Mouse (Mus musculus) bone marrow, adult 2 months (tissue): ENCODE results near the gene Mrps18a. TPM values are rescaled to one million over a fixed set of nuclear protein-coding genes. Genes with fewer than 3 reads are reported as not detected.

Experiments used
- H3K27ac ChIP-seq: fragments of 200-500 bp; 2 replicates; pipeline ENCODE4 v1.5.1; 2012; ENCODE audit warnings: low read depth, mild to moderate bottlenecking, control low read depth, inconsistent platforms, low read length; ENCODE audit not compliant: control insufficient read depth, poor library complexity, insufficient read depth
- H3K4me1 ChIP-seq: fragments of 200-500 bp; 2 replicates; pipeline ENCODE4 v1.6.1; 2011; ENCODE audit warnings: low read length; ENCODE audit not compliant: control insufficient read depth, insufficient read depth
- H3K4me3 ChIP-seq: fragments of 200-500 bp; replicated peaks from 2 replicates; pipeline ENCODE3; 2011; ENCODE audit warnings: mild to moderate bottlenecking, low read depth, low read length, control low read depth; ENCODE audit not compliant: control insufficient read depth
- CTCF ChIP-seq: fragments of 200-500 bp; IDR thresholded peaks from 2 replicates; pipeline ENCODE4 v1.5.1; 2011; ENCODE audit warnings: low read length, control low read depth; ENCODE audit not compliant: control insufficient read depth, insufficient read depth
- POLR2A ChIP-seq: fragments of 200-500 bp; IDR thresholded peaks from 2 replicates; pipeline ENCODE4 v1.6.1; 2011; ENCODE audit warnings: low read depth, mild to moderate bottlenecking, control low read depth, low read length, borderline replicate concordance; ENCODE audit not compliant: control insufficient read depth
- WGBS: fragments of 180-500 bp; shearing (Covaris S2); methylation state at CpG from one replicate; pipeline ENCODE4 v1.1.7; 2018; 5-methylcytosine and 5-hydroxymethylcytosine counted together
- polyA plus RNA-seq: library from polyadenylated mRNA; stranded (reverse); fragments of >200 nt; gene quantifications from 2 replicates; pipeline ENCODE4 v1.2.4, GENCODE M21; 2011; ENCODE audit warnings: low replicate concordance; ENCODE audit not compliant: missing spikeins, insufficient read depth, insufficient read length

Mrps18a gene
- polyA plus RNA-seq, 1 experiment: 90.6 TPM

DNA sequence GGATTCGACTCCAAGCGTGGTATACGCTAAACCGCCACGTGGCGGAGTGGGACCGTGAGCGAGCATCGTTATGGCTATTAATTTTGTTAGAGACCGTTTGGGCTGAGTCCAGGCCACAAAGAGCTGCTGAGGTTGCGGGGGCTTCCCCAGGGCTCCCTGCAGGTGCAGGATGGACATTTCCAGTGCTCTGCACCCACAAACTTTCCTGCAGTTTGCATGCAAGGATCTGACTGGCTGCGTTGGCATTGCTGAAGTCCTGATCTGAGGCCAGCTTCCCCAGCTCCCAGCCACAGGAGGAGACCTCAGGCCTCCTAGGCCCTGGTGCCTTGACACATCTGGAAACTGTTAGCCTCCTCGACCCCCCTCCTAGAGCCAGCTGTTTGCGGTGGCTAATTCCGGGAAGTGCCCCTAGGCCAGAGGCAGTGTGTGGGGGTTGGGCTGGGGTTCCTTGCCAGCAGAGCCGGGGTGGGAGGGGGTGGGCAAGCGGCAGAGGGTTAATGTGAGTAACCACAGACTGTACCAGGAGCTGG lies 24.4 kb upstream of the Mrps18a start:
- no peak overlapping the region for H3K27ac ChIP-seq
- H3K4me3 ChIP-seq: no peak overlapping the region
- 9% methylated on average over 17 of the region's 17 CpGs for WGBS
- no peaks in the 10 kb centered on the region; the same call in none of the 2 replicates for H3K4me1 ChIP-seq
- peak; percentile 10; the same call in 1 of the 2 replicates for TF ChIP-seq CTCF
- no peak for TF ChIP-seq POLR2A

DNA sequence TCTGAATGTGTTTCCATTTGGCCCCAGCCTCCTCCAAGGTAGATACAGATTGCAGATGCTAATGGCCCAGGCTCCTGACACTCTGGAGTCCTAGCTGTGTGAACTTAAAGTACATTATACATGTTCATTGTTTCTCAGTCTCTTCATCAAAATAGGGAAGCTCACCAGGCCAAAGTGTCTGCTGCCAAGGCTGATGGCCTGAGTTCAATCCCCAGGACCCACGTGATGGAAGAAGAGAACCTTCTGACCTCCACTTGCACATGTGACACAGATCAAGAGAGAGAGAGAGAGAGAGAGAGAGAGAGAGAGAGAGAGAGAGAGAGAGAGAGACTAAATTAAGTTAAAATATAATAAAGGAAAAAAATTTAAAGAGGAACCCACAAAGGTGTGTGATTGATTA lies 19.4 kb upstream of the Mrps18a start:
- TF ChIP-seq POLR2A (no peak), CTCF (no peak)
- H3K27ac ChIP-seq: no peak overlapping the region
- WGBS: 82% methylated on average over 1 of the region's 1 CpGs
- H3K4me1 ChIP-seq: no peaks in the 10 kb centered on the region
- no peak overlapping the region for H3K4me3 ChIP-seq

- Histone ChIP-seq H3K4me3 (no peak overlapping the region), H3K27ac (no peak overlapping the region), H3K4me1 (no peaks in the 10 kb centered on the region)
- 85% methylated on average over 14 of the region's 14 CpGs for WGBS
- TF ChIP-seq CTCF (no peak), POLR2A (no peak)
Observed at GRCm38 (mm10) chr17:46091899-46092298, 18.9 kb upstream of the Mrps18a start.

DNA sequence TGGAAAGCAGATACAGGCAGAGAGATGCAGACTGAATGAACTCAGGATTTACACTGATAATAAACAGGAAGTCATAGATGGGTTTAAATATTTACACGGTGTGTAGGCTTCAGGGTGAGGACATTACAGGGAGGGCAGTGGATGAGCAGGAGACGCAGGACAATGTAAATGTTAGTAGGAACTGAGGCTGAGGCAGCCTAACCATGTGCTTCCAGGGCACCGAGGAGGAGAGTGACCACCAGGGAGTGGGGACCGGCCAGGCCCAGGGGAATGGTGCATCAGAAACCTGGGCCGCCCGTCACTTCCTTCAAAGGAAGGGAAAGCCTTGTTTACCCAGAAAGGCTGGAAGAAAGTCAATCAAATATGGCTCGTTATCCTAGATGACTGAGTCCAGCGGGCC lies 12.3 kb upstream of the Mrps18a start:
- H3K27ac ChIP-seq: no peak overlapping the region

GRCm38 (mm10) chr17:46101906-46102305 lies 8.9 kb upstream of the Mrps18a start:
- no peak overlapping the region for H3K27ac ChIP-seq
- WGBS: 91% methylated on average over 9 of the region's 9 CpGs
- TF ChIP-seq POLR2A (no peak), CTCF (no peak)
- H3K4me3 ChIP-seq: no peak overlapping the region
- H3K4me1 ChIP-seq: peaks cover 5% of the 10 kb centered on the region

More for the DNA sequence above, 12.3 kb upstream of the Mrps18a start:
- Histone ChIP-seq H3K4me3 (no peak overlapping the region), H3K4me1 (no peaks in the 10 kb centered on the region)
- TF ChIP-seq POLR2A (no peak), CTCF (no peak)
- WGBS: 74% methylated on average over 8 of the region's 8 CpGs

DNA sequence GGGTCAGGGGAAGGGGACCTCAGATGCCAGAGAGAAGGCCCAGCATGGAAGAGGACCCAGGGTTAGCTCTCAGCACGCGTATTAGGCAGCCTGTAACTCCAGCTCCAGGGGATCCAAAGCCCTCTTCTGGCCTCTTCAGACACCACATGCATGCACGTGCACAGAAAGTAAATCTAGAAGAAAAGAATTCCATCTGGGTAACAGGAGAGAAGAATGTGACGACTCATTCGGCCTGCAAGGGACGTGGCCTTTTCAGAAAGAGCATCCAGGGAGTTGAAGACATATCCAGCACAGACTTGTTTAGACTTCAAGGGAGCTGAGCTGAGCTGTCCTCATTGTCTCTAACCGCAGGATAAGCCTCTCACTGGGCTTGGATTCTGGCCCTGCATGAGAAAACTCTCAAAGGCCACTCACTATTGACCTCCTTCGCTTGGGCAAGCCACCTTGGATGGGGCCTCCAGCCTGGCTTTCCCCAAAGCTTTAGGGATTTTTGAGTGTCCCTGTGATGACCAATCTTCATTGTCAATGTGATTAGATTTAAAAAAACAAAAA lies 8.1 kb upstream of the Mrps18a start:
- no peak overlapping the region for H3K4me3 ChIP-seq
- WGBS: 77% methylated on average over 8 of the region's 8 CpGs
- H3K27ac ChIP-seq: no peak overlapping the region
- TF ChIP-seq CTCF (no peak), POLR2A (no peak)
- peaks cover 5% of the 10 kb centered on the region for H3K4me1 ChIP-seq

GRCm38 (mm10) chr17:46104487-46104886 lies 6.3 kb upstream of the Mrps18a start:
- Histone ChIP-seq H3K4me3 (no peak overlapping the region), H3K27ac (peak overlapping the region; percentile 46), H3K4me1 (peaks cover 5% of the 10 kb centered on the region)
- WGBS: 3% methylated on average over 12 of the region's 12 CpGs
- TF ChIP-seq POLR2A: peak; percentile 47; the same call in 1 of the 2 replicates
- TF ChIP-seq CTCF: no peak

DNA sequence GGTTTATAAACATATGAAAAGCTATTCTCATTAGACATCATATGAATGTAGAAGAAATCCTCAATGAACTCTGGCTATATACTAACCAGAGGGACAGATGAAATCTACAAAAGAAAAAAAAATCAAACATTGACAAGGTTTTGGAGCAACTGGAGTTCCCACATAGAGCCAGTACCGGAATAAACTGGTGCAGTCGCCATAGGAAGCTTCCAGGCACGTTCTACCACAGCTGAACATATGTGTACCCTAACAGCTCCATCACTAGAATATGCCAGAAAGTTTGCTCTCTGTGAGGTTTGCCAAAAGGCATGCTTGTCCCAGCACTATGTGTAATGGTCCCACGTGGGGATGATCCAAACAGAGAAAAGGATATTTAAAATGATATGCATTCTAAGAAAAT lies 2.5 kb upstream of the Mrps18a start:
- WGBS: 73% methylated on average over 4 of the region's 4 CpGs
- Histone ChIP-seq H3K4me1 (peaks cover 5% of the 10 kb centered on the region), H3K27ac (no peak overlapping the region), H3K4me3 (no peak overlapping the region)
- TF ChIP-seq CTCF (no peak), POLR2A (no peak)
